Mouse (Mus musculus): ENCODE results near the gene Clcn5. TPM values are rescaled to one million over a fixed set of nuclear protein-coding genes. Genes with fewer than 3 reads are reported as not detected.

Gene Clcn5
- total and polyA plus RNA-seq, 3 experiments = 7.5 to 10.3 (median 10.2) TPM

GRCm38 (mm10) chrX:7204099-7204498 is 115.1 kb downstream of the Clcn5 start:
- Histone ChIP-seq H3K79me2 (replicated peaks; ENCODE audit: control insufficient read depth, extremely low read depth, insufficient read depth, poor library complexity, severe bottlenecking) (no peaks in the 10 kb centered on the region), H3K36me3 (replicated peaks in 1 of 2; ENCODE audit: control insufficient read depth in 1 of 2, insufficient read depth in 1 of 2, low read length in 1 of 2) (no peaks in the 10 kb centered on the region), H3K4me3 (replicated peaks in 1 of 3; ENCODE audit: low read depth in 2 of 3, low read length in 2 of 3, poor library complexity in 1 of 3) (no peak overlapping the region), H3K27ac (ENCODE audit: insufficient read depth, low read depth) (no peak overlapping the region), H3K27me3 (replicated peaks) (no peaks in the 10 kb centered on the region), H3K9me3 (replicated peaks; ENCODE audit: low read length) (no peaks in the 10 kb centered on the region), H3K4me2 (ENCODE audit: insufficient read depth, low read depth, poor library complexity, severe bottlenecking) (no peak overlapping the region), H3K9ac (ENCODE audit: insufficient read depth, low read depth) (no peak overlapping the region), H3K4me1 (ENCODE audit: control insufficient read depth in 1 of 2, insufficient read depth in 2 of 2) (no peaks in the 10 kb centered on the region)
- no peak for DNase-seq (ENCODE audit: extremely low read depth)
- no peak for TF ChIP-seq MEF2A (IDR thresholded peaks at IDR 0.05; ENCODE audit: borderline replicate concordance, low read depth, low read length)
- no peak for TF ChIP-seq RCOR1 (conservative IDR thresholded peaks at IDR 0.05; ENCODE audit: low read depth, low read length)
- TF ChIP-seq POLR2AphosphoS2 (IDR thresholded peaks at IDR 0.05; ENCODE audit: low read depth, low read length) = no peak
- no peak for TF ChIP-seq USF2 (conservative IDR thresholded peaks at IDR 0.05; ENCODE audit: low read depth, low read length)
- no peak for TF ChIP-seq JUND (conservative IDR thresholded peaks at IDR 0.05; ENCODE audit: low read depth, low read length)
- no peak for TF ChIP-seq KAT2A (IDR thresholded peaks at IDR 0.05; ENCODE audit: insufficient replicate concordance, low read length)
- TF ChIP-seq TCF12 (IDR thresholded peaks at IDR 0.05; ENCODE audit: low read depth, low read length) = no peak
- no peak for TF ChIP-seq BHLHE40 (IDR thresholded peaks at IDR 0.05; ENCODE audit: low read depth, low read length)
- TF ChIP-seq ETS1 (conservative IDR thresholded peaks at IDR 0.05; ENCODE audit: low read depth, low read length) = no peak
- TF ChIP-seq EP300 (IDR thresholded peaks at IDR 0.05; ENCODE audit: low read length) = no peak
- TF ChIP-seq MAFK (IDR thresholded peaks at IDR 0.05; ENCODE audit: insufficient replicate concordance, low read length) = no peak
- no peak for TF ChIP-seq MXI1 (IDR thresholded peaks at IDR 0.05; ENCODE audit: low read depth, low read length)
- TF ChIP-seq HCFC1 (IDR thresholded peaks at IDR 0.05; ENCODE audit: low read depth, low read length) = no peak
- no peak for TF ChIP-seq IRF4 (IDR thresholded peaks at IDR 0.05; ENCODE audit: low read depth, low read length)
- TF ChIP-seq ZKSCAN1 (IDR thresholded peaks at IDR 0.05; ENCODE audit: borderline replicate concordance, low read depth, low read length) = no peak
- no peak for TF ChIP-seq RAD21 (IDR thresholded peaks at IDR 0.05; ENCODE audit: low read depth, low read length)
- no peak for TF ChIP-seq PAX5 (IDR thresholded peaks at IDR 0.05; ENCODE audit: low read length)
- TF ChIP-seq JUN (IDR thresholded peaks at IDR 0.05; ENCODE audit: insufficient read depth, low read depth, low read length) = no peak
- no peak for TF ChIP-seq ZMIZ1 (IDR thresholded peaks at IDR 0.05; ENCODE audit: low read depth, low read length)
- no peak for TF ChIP-seq SIN3A (IDR thresholded peaks at IDR 0.05; ENCODE audit: low read length)
- dilution Hi-C loops (cut with MboI; ENCODE audit: extremely low pct_ligation_motif_present, extremely low pct_unique_long_range_greater_than_20kb, low sequenced_read_pairs) (no loop called here), in situ Hi-C loops (cut with MboI; ENCODE audit: low pct_ligation_motif_present, low pct_unique_long_range_greater_than_20kb, low sequenced_read_pairs) (no loop called here)

- in situ Hi-C loops (cut with MboI; ENCODE audit: low pct_ligation_motif_present, low pct_unique_long_range_greater_than_20kb, low sequenced_read_pairs) (no loop called here), dilution Hi-C loops (cut with MboI; ENCODE audit: extremely low pct_ligation_motif_present, extremely low pct_unique_long_range_greater_than_20kb, low sequenced_read_pairs) (no loop called here)
- H3K4me2 ChIP-seq (ENCODE audit: insufficient read depth, low read depth, poor library complexity, severe bottlenecking) = no peak overlapping the region
- H3K27me3 ChIP-seq (replicated peaks) = no peaks in the 10 kb centered on the region
- H3K36me3 ChIP-seq (replicated peaks in 1 of 2; ENCODE audit: control insufficient read depth in 1 of 2, insufficient read depth in 1 of 2, low read length in 1 of 2) = no peaks in the 10 kb centered on the region
- no peak for DNase-seq (ENCODE audit: extremely low read depth)
- H3K27ac ChIP-seq (ENCODE audit: insufficient read depth, low read depth) = no peak overlapping the region
- H3K9ac ChIP-seq (ENCODE audit: insufficient read depth, low read depth) = no peak overlapping the region
- H3K9me3 ChIP-seq (replicated peaks; ENCODE audit: low read length) = no peaks in the 10 kb centered on the region
- no peaks in the 10 kb centered on the region for H3K79me2 ChIP-seq (replicated peaks; ENCODE audit: control insufficient read depth, extremely low read depth, insufficient read depth, poor library complexity, severe bottlenecking)
- no peak for TF ChIP-seq GABPA (IDR thresholded peaks at IDR 0.05; ENCODE audit: insufficient replicate concordance, low read depth, low read length)
- TF ChIP-seq ZNF384 (IDR thresholded peaks at IDR 0.05; ENCODE audit: low read depth, low read length) = no peak
- no peak for TF ChIP-seq MEF2A (IDR thresholded peaks at IDR 0.05; ENCODE audit: borderline replicate concordance, low read depth, low read length)
- TF ChIP-seq HCFC1 (IDR thresholded peaks at IDR 0.05; ENCODE audit: low read depth, low read length) = no peak
- TF ChIP-seq RAD21 (IDR thresholded peaks at IDR 0.05; ENCODE audit: low read depth, low read length) = no peak
- TF ChIP-seq SIN3A (IDR thresholded peaks at IDR 0.05; ENCODE audit: low read length) = no peak
- TF ChIP-seq UBTF (IDR thresholded peaks at IDR 0.05; ENCODE audit: low read depth, low read length) = no peak
- no peak for TF ChIP-seq TBP (conservative IDR thresholded peaks at IDR 0.05; ENCODE audit: low read depth, low read length)
- no peak for TF ChIP-seq CHD2 (IDR thresholded peaks at IDR 0.05; ENCODE audit: low read length)
- TF ChIP-seq CHD1 (IDR thresholded peaks at IDR 0.05; ENCODE audit: low read depth, low read length) = no peak
- TF ChIP-seq ETS1 (conservative IDR thresholded peaks at IDR 0.05; ENCODE audit: low read depth, low read length) = no peak
- no peak for TF ChIP-seq MYC (IDR thresholded peaks at IDR 0.05; ENCODE audit: low read depth, low read length)
- TF ChIP-seq NELFE (IDR thresholded peaks at IDR 0.05; ENCODE audit: low read depth, low read length) = no peak
- TF ChIP-seq BHLHE40 (IDR thresholded peaks at IDR 0.05; ENCODE audit: low read depth, low read length) = no peak
- TF ChIP-seq TCF12 (IDR thresholded peaks at IDR 0.05; ENCODE audit: low read depth, low read length) = no peak
- TF ChIP-seq MAFK (IDR thresholded peaks at IDR 0.05; ENCODE audit: insufficient replicate concordance, low read length) = no peak
- TF ChIP-seq USF1 (IDR thresholded peaks at IDR 0.05; ENCODE audit: low read depth, low read length) = no peak
- H3K4me3 ChIP-seq (replicated peaks in 1 of 3; ENCODE audit: low read depth in 2 of 3, low read length in 2 of 3, poor library complexity in 1 of 3) = no peak overlapping the region
- no peaks in the 10 kb centered on the region for H3K4me1 ChIP-seq (ENCODE audit: control insufficient read depth in 1 of 2, insufficient read depth in 2 of 2)
Measured at GRCm38 (mm10) chrX:7203535-7203934, 115.6 kb downstream of the Clcn5 start.

Data from CH12.LX (cell line).